In the genomic region with DNA sequence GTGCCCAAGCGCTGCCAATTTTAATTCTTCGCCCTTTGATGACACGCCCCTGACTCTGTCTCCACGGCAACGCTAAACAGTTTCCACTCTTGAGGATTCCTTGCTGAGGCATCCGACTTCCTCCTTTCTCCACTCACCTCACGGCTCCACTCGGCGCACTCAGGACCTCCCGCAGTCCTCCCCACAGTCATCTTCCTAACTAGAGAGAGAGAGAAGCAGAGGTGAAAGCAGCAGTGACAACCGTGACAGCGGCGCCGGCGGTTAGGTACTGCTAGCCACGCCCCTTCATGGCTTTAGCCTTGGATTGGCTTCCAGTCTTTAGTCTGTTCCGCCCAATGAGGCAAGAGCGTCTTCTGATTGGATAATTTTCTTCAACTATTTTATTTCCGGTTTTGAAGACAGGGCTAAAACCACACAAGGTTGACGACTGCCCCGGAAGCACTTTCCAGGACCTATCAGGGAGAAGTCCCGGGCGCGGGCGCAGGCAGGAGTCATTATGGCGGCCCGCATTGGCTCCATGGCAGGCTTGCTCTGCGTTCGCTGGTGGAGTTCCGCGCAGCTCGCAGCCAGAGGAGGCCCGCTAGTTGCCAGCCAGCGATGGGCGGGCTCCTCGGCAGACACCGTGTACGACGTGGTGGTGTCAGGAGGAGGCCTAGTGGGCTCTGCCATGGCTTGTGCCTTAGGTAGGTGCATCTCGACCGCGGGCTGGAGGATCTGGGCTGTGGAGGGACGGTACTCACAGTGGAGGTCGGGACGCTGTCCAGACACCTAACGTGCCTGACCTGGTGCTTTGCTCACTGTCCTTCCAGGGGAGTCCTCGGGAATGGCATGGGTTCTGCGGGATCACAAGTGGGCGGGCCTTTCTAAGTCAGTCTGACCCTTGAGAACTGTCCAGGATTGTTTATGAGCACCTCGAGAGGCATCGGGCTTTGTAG, we compare ENCODE assay signal across 8 mouse cellular contexts. TPM values are rescaled to one million over a fixed set of nuclear protein-coding genes. Genes with fewer than 3 reads are reported as not detected.
DNase-seq lines count a peak whose midpoint lies in the region; ATAC-seq and TF ChIP-seq lines count a peak whose summit lies in the region.

A gene (plus strand): TSS at position 103 of the 935 bp plus-strand sequence.
A gene (minus strand): TSS at position 279 of the 935 bp plus-strand sequence.

- TF ChIP-seq CTCF in ES-Bruce4 (IDR thresholded peaks at IDR 0.05; ENCODE audit: low read depth, low read length), result no peak
- no peak for TF ChIP-seq CTCF in liver, postnatal 0 days (IDR thresholded peaks at IDR 0.05; ENCODE audit: low read depth)

- ATAC-seq in cerebellum, adult (ENCODE audit: insufficient number of reproducible peaks, low FRiP score, low TSS enrichment), result peak; percentile 98
- peak; percentile 99 for ATAC-seq in forebrain, embryonic 13.5 days
- ATAC-seq in liver, postnatal 0 days, result peak; percentile 97
- peak; percentile 99 for ATAC-seq in neural tube, embryonic 14.5 days (ENCODE audit: low read depth)

- H3K4me2 ChIP-seq in forebrain, embryonic 13.5 days, result peak within 1 kb of the TSS; percentile 85
- peak within 1 kb of the TSS; percentile 97 for H3K4me2 ChIP-seq in liver, postnatal 0 days (ENCODE audit: low read depth, low read length)
- peak within 1 kb of the TSS; percentile 90 for H3K4me2 ChIP-seq in neural tube, embryonic 14.5 days (ENCODE audit: low read depth, low read length)

- H3K4me1 ChIP-seq in ES-Bruce4 (ENCODE audit: control insufficient read depth, insufficient read depth, low read length), result peaks cover 1% of the 10 kb centered on the region
- H3K4me1 ChIP-seq in forebrain, embryonic 13.5 days, result peaks cover 29% of the 10 kb centered on the region
- H3K4me1 ChIP-seq in liver, postnatal 0 days (ENCODE audit: insufficient read depth), result peaks cover 24% of the 10 kb centered on the region
- peaks cover 12% of the 10 kb centered on the region; the same call in 1 of the 2 replicates for H3K4me1 ChIP-seq in neural tube, embryonic 14.5 days (ENCODE audit: control insufficient read depth, insufficient read depth, low read length)

- peak within 1 kb of the TSS; percentile 70 for H3K9ac ChIP-seq in ES-Bruce4 (ENCODE audit: low read depth, poor library complexity, severe bottlenecking)
- peak within 1 kb of the TSS; percentile 76 for H3K9ac ChIP-seq in forebrain, embryonic 13.5 days
- peak within 1 kb of the TSS; percentile 82 for H3K9ac ChIP-seq in liver, postnatal 0 days (replicated peaks)
- peak within 1 kb of the TSS; percentile 80 for H3K9ac ChIP-seq in neural tube, embryonic 14.5 days (replicated peaks; ENCODE audit: low read depth, low read length)

- peak; percentile 96 to 97 for DNase-seq in heart, postnatal 10 days
- DNase-seq in large intestine, adult 2 months (ENCODE audit: low read depth, low spot score), result peak; percentile 98
- peak; percentile 94 for DNase-seq in liver, postnatal 0 days
- DNase-seq in testis, postnatal 10 days (ENCODE audit: low spot score), result peak; percentile 92

- WGBS in forebrain, embryonic 13.5 days, result under 1% methylated on average over 51 of the region's 51 CpGs
- WGBS in large intestine, adult 2 months, result under 1% methylated on average over 51 of the region's 51 CpGs
- whole genome bisulfite sequencing in liver, postnatal 0 days (ENCODE audit: insufficient replicate concordance), result under 1% methylated on average over 51 of the region's 51 CpGs
- WGBS in neural tube, embryonic 14.5 days, result under 1% methylated on average over 51 of the region's 51 CpGs

- no peak for TF ChIP-seq EP300 in ES-Bruce4 (IDR thresholded peaks at IDR 0.05; ENCODE audit: insufficient read depth, low read depth, low read length)
- TF ChIP-seq EP300 in liver, postnatal 0 days (IDR thresholded peaks at IDR 0.05; ENCODE audit: low read depth), result peak; percentile 65

- intact Hi-C loops in heart, postnatal 10 days (cut with DNase I), result loop anchor here (2.0 to 5.0 kb wide), 2 partner anchors 47 to 90 kb away; a partner anchor contains a TSS

- peak within 1 kb of the TSS; percentile 95 for H3K4me3 ChIP-seq in ES-Bruce4 (ENCODE audit: low read depth, low read length)
- peak within 1 kb of the TSS; percentile 93 for H3K4me3 ChIP-seq in forebrain, embryonic 13.5 days
- H3K4me3 ChIP-seq in liver, postnatal 0 days (ENCODE audit: low read depth, low read length), result peak within 1 kb of the TSS; percentile 77
- peak within 1 kb of the TSS; percentile 96 for H3K4me3 ChIP-seq in neural tube, embryonic 14.5 days (ENCODE audit: low read depth, low read length)

- no peak within 1 kb of the TSS for H3K27ac ChIP-seq in ES-Bruce4 (ENCODE audit: insufficient read depth, low read length)
- H3K27ac ChIP-seq in forebrain, embryonic 13.5 days, result peak within 1 kb of the TSS; percentile 45; the same call in 1 of the 2 replicates
- H3K27ac ChIP-seq in liver, postnatal 0 days (ENCODE audit: low read depth), result peak within 1 kb of the TSS; percentile 62
- peak within 1 kb of the TSS; percentile 69; the same call in 1 of the 2 replicates for H3K27ac ChIP-seq in neural tube, embryonic 14.5 days (ENCODE audit: low read depth, low read length)

- TF ChIP-seq POLR2A in ES-Bruce4 (IDR thresholded peaks at IDR 0.05; ENCODE audit: insufficient read depth, low read length), result no peak

- no peaks in the 10 kb centered on the region for H3K27me3 ChIP-seq in ES-Bruce4 (ENCODE audit: control insufficient read depth, insufficient read depth, low read length, poor library complexity, severe bottlenecking)
- H3K27me3 ChIP-seq in forebrain, embryonic 13.5 days, result no peaks in the 10 kb centered on the region
- H3K27me3 ChIP-seq in liver, postnatal 0 days (ENCODE audit: insufficient read depth, low read length), result no peaks in the 10 kb centered on the region
- no peaks in the 10 kb centered on the region; the same call in 1 of the 2 replicates for H3K27me3 ChIP-seq in neural tube, embryonic 14.5 days (ENCODE audit: control insufficient read depth, insufficient read depth, low read length)

- no peaks in the 10 kb centered on the region for H3K36me3 ChIP-seq in ES-Bruce4 (ENCODE audit: control insufficient read depth, insufficient read depth, low read length, poor library complexity, severe bottlenecking)
- H3K36me3 ChIP-seq in forebrain, embryonic 13.5 days (ENCODE audit: poor library complexity, severe bottlenecking), result peaks cover 7% of the 10 kb centered on the region
- peaks cover under 1% of the 10 kb centered on the region; the same call in 1 of the 2 replicates for H3K36me3 ChIP-seq in liver, postnatal 0 days (replicated peaks; ENCODE audit: insufficient read depth, low read length)
- peaks cover 8% of the 10 kb centered on the region for H3K36me3 ChIP-seq in neural tube, embryonic 14.5 days (ENCODE audit: control insufficient read depth, insufficient read depth, low read length)

- no peaks in the 10 kb centered on the region for H3K9me3 ChIP-seq in ES-Bruce4 (replicated peaks; ENCODE audit: control insufficient read depth, insufficient read depth, low read length, poor library complexity, severe bottlenecking)
- H3K9me3 ChIP-seq in forebrain, embryonic 13.5 days (replicated peaks), result no peaks in the 10 kb centered on the region
- H3K9me3 ChIP-seq in liver, postnatal 0 days (ENCODE audit: low read length), result no peaks in the 10 kb centered on the region
- no peaks in the 10 kb centered on the region for H3K9me3 ChIP-seq in neural tube, embryonic 14.5 days (ENCODE audit: control insufficient read depth, low read length)

RNA-seq across cellular contexts. Expression of the first gene that starts in this region (rescaled TPM):
- 18.4 and 18.7 TPM in 2 replicates for polyA plus RNA-seq in ES-Bruce4 (2011; ENCODE audit: insufficient read depth, insufficient read length, low read depth, missing spikeins)
- polyA plus RNA-seq in forebrain, embryonic 13.5 days (2015; fragmentation: Nextera tagmentation; extraction: Ambion mirVana), result 45.8 and 47.2 TPM in 2 replicates
- 10 to 100 TPM; 89.2 to 93.1 TPM for total RNA-seq in heart, postnatal 10 days (2021)
- polyA plus RNA-seq in large intestine, adult 2 months (2012; rRNA removed), result 43.2 and 49.7 TPM in 2 replicates
- 17.6 and 18.7 TPM in 2 replicates for polyA plus RNA-seq in liver, postnatal 0 days (2015; fragmentation: Nextera tagmentation; extraction: Ambion mirVana)
- 48.4 and 50.9 TPM in 2 replicates for polyA plus RNA-seq in neural tube, embryonic 14.5 days (2014; fragmentation: Nextera tagmentation; extraction: Ambion mirVana)

RNA-seq across cellular contexts. Expression of the second gene that starts in this region (rescaled TPM):
- polyA plus RNA-seq in ES-Bruce4 (2011; ENCODE audit: insufficient read depth, insufficient read length, low read depth, missing spikeins), result 1.3 and 1.4 TPM in 2 replicates
- 12.3 and 12.7 TPM in 2 replicates for polyA plus RNA-seq in forebrain, embryonic 13.5 days (2015; fragmentation: Nextera tagmentation; extraction: Ambion mirVana)
- total RNA-seq in heart, postnatal 10 days (2021), result 1 to 10 TPM; 5.7 to 6.1 TPM
- 0.62 and 0.64 TPM in 2 replicates for polyA plus RNA-seq in large intestine, adult 2 months (2012; rRNA removed)
- polyA plus RNA-seq in liver, postnatal 0 days (2015; fragmentation: Nextera tagmentation; extraction: Ambion mirVana), result 0.15 and 0.31 TPM in 2 replicates
- 16.2 and 19.9 TPM in 2 replicates for polyA plus RNA-seq in neural tube, embryonic 14.5 days (2014; fragmentation: Nextera tagmentation; extraction: Ambion mirVana)
